Mouse (Mus musculus): ENCODE results near the gene Dmac1. TPM values are rescaled to one million over a fixed set of nuclear protein-coding genes. Genes with fewer than 3 reads are reported as not detected.
"Not testable (repeated sequence)": the region's sequence is repeated elsewhere in the genome, so short reads cannot be mapped to it uniquely, and the experiment has no call there.

The Dmac1 gene
- polyA plus RNA-seq, 1 experiment from 2014 or later, result 102 TPM

DNA sequence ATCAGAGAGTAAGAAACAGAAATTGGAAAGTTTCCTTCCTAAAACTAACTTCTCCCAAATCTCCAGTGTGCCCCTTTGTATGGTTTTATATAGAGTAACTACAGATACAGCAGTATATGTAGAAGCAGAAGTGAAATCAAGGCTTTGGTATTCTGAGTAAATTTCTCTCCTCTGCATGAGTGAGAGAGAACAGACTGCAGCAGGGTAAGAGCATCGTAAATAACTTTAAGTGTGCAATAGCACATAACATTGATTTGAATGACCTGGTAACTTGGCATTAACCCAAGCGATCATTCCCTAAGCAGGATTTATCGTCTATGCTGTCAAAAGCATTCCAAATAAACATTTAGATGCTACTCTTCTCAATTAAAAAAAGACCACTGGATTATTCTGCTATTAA lies 18.7 kb downstream of the Dmac1 start:
- DNase-seq (ENCODE audit: low spot score) (no peak), ATAC-seq (ENCODE audit: insufficient read depth, low FRiP score, low TSS enrichment) (no peak)
- Histone ChIP-seq H3K36me3 (ENCODE audit: control insufficient read depth, insufficient read depth, low read length) (no peaks in the 10 kb centered on the region), H3K27me3 (ENCODE audit: control insufficient read depth, insufficient read depth, low read length) (no peaks in the 10 kb centered on the region), H3K9ac (ENCODE audit: low read length) (no peak overlapping the region), H3K4me3 (ENCODE audit: low read depth, low read length) (no peak overlapping the region), H3K4me1 (ENCODE audit: control insufficient read depth, insufficient read depth, low read length) (no peaks in the 10 kb centered on the region), H3K9me3 (ENCODE audit: control insufficient read depth, low read length) (no peaks in the 10 kb centered on the region), H3K27ac (ENCODE audit: low read depth, low read length) (no peak overlapping the region), H3K4me2 (ENCODE audit: low read depth) (no peak overlapping the region)
- 76% methylated on average over 3 of the region's 3 CpGs for WGBS

DNA sequence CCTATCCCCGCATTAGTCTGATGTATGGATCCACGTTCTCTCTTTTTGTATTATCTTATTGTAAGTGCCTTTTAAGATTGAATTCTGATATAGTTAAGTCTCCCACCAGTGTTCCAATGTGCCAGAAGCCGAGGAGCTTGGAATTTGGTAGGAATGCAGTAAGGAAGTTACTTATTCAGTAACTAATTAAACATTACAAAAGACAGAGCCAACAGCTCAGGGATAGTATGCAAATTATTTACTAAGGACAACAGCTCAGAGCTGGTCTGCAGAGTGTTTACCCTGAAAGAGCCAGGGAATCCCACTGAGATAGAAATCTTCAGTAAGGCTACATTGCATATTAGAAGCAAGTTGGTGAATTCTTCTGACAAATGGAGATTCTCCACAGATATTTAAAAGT lies 43.5 kb downstream of the Dmac1 start:
- not testable (repeated sequence) for ATAC-seq (ENCODE audit: insufficient read depth, low FRiP score, low TSS enrichment); H3K9me3 ChIP-seq (ENCODE audit: control insufficient read depth, low read length); H3K9ac ChIP-seq (ENCODE audit: low read length); DNase-seq (ENCODE audit: low spot score); H3K27me3 ChIP-seq (ENCODE audit: control insufficient read depth, insufficient read depth, low read length); H3K4me2 ChIP-seq (ENCODE audit: low read depth); H3K36me3 ChIP-seq (ENCODE audit: control insufficient read depth, insufficient read depth, low read length); H3K27ac ChIP-seq (ENCODE audit: low read depth, low read length); H3K4me3 ChIP-seq (ENCODE audit: low read depth, low read length); H3K4me1 ChIP-seq (ENCODE audit: control insufficient read depth, insufficient read depth, low read length)
- 37% methylated on average over 3 of the region's 3 CpGs for WGBS

Data from neural tube, embryonic 11.5 days (tissue).